Mouse (Mus musculus): ENCODE measurements at regions not wholly inside any gene's neighbourhood (a gene's known extent, or its start where the extent isn't known, plus 50 kb on each side); places are given as distances from the start of the nearest gene placed in this dataset.

DNA sequence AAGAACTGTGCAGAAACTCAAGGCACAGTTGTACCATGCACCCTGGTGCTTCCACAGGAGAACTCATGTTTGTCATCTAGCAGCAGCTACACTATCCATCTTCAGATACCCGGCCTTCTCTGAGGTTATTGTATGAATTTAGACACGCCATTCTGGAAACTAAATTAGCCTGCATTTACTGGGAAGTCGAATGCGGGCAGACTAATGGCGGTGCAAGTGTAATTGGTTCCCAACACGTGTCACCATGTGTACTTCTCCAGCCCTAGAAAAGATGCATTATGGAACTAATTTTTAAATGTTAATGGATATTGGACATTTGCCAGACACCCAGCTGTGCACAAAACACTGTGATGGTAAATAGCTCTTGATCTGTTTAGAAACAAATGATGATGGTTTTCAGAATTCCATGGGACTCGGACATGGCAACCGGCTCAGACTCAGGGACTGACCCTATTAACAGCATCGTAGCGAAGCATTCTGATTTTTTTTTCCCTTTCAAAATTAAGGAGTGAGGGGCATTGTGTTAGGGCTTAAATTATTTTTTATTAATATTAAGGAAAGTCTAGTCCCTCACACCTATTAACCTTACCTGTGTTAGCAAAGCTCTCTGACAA, 259.6 kb downstream of the Ptbp2 start:
- no peak overlapping the region for H3K4me2 ChIP-seq (ENCODE audit: low read depth, low read length)
- ATAC-seq (ENCODE audit: insufficient read depth, low FRiP score), result no peak
- no peaks in the 10 kb centered on the region for H3K27me3 ChIP-seq (ENCODE audit: control insufficient read depth, insufficient read depth, low read length)
- WGBS, result 46% methylated on average over 10 of the region's 10 CpGs
- no peak overlapping the region for H3K9ac ChIP-seq (ENCODE audit: low read length)
- H3K36me3 ChIP-seq (ENCODE audit: control insufficient read depth, insufficient read depth, low read length), result no peaks in the 10 kb centered on the region
- H3K4me3 ChIP-seq (replicated peaks; ENCODE audit: low read length), result no peak overlapping the region
- no peaks in the 10 kb centered on the region for H3K9me3 ChIP-seq (replicated peaks; ENCODE audit: control insufficient read depth, low read length)
- H3K4me1 ChIP-seq (ENCODE audit: control insufficient read depth, insufficient read depth, low read length), result no peaks in the 10 kb centered on the region
- no peak overlapping the region for H3K27ac ChIP-seq (ENCODE audit: low read length)

DNA sequence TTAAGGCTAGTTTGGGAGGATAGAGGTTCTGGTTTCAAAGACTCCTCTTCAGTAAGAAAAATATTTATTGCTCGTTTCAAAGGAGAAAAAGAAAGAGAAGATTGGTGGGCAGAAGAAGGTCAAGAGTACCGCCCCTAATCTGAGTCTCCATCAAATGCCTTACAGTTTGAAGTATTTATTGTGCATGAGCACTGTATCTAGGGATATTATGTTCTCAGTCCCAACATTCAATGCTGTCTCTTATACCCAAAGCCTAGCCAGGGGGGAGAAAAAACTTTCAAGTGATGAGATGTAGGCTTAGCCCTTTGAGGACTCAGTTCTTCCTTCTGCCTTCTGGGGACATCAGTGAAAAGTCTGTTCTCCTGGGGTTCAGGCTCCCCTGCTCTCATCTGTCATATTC, 271.7 kb downstream of the Ptbp2 start:
- H3K27me3 ChIP-seq (ENCODE audit: control insufficient read depth, insufficient read depth, low read length), result no peaks in the 10 kb centered on the region

DNA sequence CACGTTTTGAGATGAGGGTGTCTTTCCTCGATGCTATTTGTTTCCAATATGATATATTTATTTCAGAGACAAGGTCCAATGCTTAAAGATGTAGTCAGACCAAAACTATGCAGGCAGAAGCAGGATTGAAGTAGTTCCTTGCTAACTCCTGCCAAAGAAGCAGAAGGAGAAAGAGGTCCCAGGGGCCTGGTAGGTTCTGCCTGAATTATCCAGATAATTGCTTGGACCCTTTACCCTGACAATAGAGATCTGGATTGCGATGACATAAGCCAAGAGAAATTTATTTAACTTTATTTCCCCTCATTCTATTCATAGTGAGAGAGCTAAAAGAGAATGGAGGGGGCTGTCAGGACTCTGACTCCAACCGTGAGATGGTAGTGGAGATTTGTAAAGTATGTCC, 275.1 kb downstream of the Ptbp2 start:
- Histone ChIP-seq H3K4me1 (ENCODE audit: control insufficient read depth, insufficient read depth, low read length) (no peaks in the 10 kb centered on the region), H3K4me2 (ENCODE audit: low read depth, low read length) (no peak overlapping the region), H3K9me3 (replicated peaks; ENCODE audit: control insufficient read depth, low read length) (no peaks in the 10 kb centered on the region), H3K9ac (ENCODE audit: low read length) (no peak overlapping the region), H3K27ac (ENCODE audit: low read length) (no peak overlapping the region), H3K36me3 (ENCODE audit: control insufficient read depth, insufficient read depth, low read length) (no peaks in the 10 kb centered on the region), H3K27me3 (ENCODE audit: control insufficient read depth, insufficient read depth, low read length) (no peaks in the 10 kb centered on the region), H3K4me3 (replicated peaks; ENCODE audit: low read length) (no peak overlapping the region)
- ATAC-seq (ENCODE audit: insufficient read depth, low FRiP score), result no peak
- WGBS, result 35% methylated on average over 4 of the region's 4 CpGs

More for the DNA sequence above, 271.7 kb downstream of the Ptbp2 start:
- Histone ChIP-seq H3K4me2 (ENCODE audit: low read depth, low read length) (no peak overlapping the region), H3K9ac (ENCODE audit: low read length) (no peak overlapping the region), H3K27ac (ENCODE audit: low read length) (no peak overlapping the region), H3K9me3 (replicated peaks; ENCODE audit: control insufficient read depth, low read length) (no peaks in the 10 kb centered on the region), H3K4me1 (ENCODE audit: control insufficient read depth, insufficient read depth, low read length) (no peaks in the 10 kb centered on the region), H3K36me3 (ENCODE audit: control insufficient read depth, insufficient read depth, low read length) (no peaks in the 10 kb centered on the region), H3K4me3 (replicated peaks; ENCODE audit: low read length) (no peak overlapping the region)
- WGBS, result 72% methylated on average over 2 of the region's 2 CpGs
- no peak for ATAC-seq (ENCODE audit: insufficient read depth, low FRiP score)

DNA sequence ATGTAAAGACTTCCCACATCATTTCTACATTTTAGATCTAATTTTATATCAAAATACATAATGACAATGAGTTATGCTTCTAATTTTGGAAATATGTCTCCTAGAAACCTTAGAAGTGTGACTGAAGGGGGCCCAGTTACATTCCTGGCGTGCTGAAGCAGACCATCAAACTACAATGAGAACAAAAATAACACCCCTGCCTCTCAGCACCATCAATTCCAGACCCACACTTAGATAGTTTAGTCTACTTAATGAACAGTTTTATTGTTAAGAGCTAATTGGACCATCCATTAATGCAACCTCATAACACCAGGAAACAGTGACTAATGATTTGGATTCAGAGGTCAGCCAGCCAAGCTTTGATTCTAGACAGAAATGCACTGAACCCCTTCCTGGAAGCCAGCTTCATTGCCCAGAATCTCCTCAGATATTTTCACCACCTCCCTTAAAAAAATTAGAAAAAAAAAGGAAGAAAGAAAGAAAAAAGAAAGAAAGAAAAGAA, 280.7 kb downstream of the Ptbp2 start:
- H3K9me3 ChIP-seq (replicated peaks; ENCODE audit: control insufficient read depth, low read length), result no peaks in the 10 kb centered on the region
- WGBS, result 72% methylated on average over 1 of the region's 1 CpGs
- no peak for ATAC-seq (ENCODE audit: insufficient read depth, low FRiP score)
- H3K4me3 ChIP-seq (replicated peaks; ENCODE audit: low read length), result no peak overlapping the region
- no peaks in the 10 kb centered on the region for H3K4me1 ChIP-seq (ENCODE audit: control insufficient read depth, insufficient read depth, low read length)
- H3K27me3 ChIP-seq (ENCODE audit: control insufficient read depth, insufficient read depth, low read length), result no peaks in the 10 kb centered on the region
- no peaks in the 10 kb centered on the region for H3K36me3 ChIP-seq (ENCODE audit: control insufficient read depth, insufficient read depth, low read length)
- no peak overlapping the region for H3K4me2 ChIP-seq (ENCODE audit: low read depth, low read length)
- no peak overlapping the region for H3K27ac ChIP-seq (ENCODE audit: low read length)
- H3K9ac ChIP-seq (ENCODE audit: low read length), result no peak overlapping the region

DNA sequence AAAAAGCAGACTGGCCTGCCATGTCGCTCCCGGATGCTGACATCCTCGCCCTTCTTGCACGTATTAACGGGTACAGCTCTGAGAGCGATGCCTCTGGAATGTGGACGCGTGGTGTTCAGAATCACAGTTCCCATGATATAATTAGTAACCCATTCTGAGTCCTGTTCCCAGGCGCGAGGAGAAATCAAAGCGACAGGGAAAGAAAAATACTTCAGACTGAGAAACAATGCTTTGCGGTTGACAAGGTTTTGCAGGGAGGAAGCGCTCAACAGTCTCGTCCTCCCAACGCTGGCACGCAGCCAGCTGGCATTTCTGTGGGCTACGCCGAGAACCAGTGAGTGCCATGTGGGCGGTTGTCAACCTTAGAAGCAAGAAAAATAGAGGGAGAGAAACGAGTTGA, 285.6 kb downstream of the Ptbp2 start:
- Histone ChIP-seq H3K4me2 (ENCODE audit: low read depth, low read length) (peak overlapping the region; percentile 22; the same call in 1 of the 2 replicates), H3K9ac (ENCODE audit: low read length) (no peak overlapping the region), H3K4me3 (replicated peaks; ENCODE audit: low read length) (no peak overlapping the region), H3K27ac (ENCODE audit: low read length) (no peak overlapping the region), H3K4me1 (ENCODE audit: control insufficient read depth, insufficient read depth, low read length) (no peaks in the 10 kb centered on the region), H3K27me3 (ENCODE audit: control insufficient read depth, insufficient read depth, low read length) (no peaks in the 10 kb centered on the region), H3K9me3 (replicated peaks; ENCODE audit: control insufficient read depth, low read length) (no peaks in the 10 kb centered on the region), H3K36me3 (ENCODE audit: control insufficient read depth, insufficient read depth, low read length) (no peaks in the 10 kb centered on the region)
- WGBS, result 59% methylated on average over 20 of the region's 20 CpGs
- no peak for ATAC-seq (ENCODE audit: insufficient read depth, low FRiP score)

DNA sequence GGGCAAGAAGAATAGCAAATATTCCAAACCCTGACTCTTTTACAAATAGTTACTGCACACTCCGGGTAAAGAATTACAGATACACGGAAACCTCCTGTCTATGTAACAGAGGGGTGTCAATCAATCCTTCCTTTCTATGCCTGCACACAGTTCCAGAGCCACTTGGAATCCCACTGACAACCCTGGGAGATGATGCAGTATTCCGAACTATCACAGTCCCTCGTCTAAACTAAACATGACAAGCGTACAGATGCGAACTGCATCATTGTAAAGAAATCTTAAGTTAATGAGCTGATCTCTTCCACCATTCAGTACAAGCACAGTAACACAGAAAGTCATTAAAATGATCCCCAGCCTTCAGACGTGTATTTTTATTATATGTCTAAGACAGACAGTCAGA, 286.4 kb downstream of the Ptbp2 start:
- H3K4me1 ChIP-seq (ENCODE audit: control insufficient read depth, insufficient read depth, low read length), result no peaks in the 10 kb centered on the region
- ATAC-seq (ENCODE audit: insufficient read depth, low FRiP score), result no peak
- H3K27me3 ChIP-seq (ENCODE audit: control insufficient read depth, insufficient read depth, low read length), result no peaks in the 10 kb centered on the region
- no peak overlapping the region for H3K4me2 ChIP-seq (ENCODE audit: low read depth, low read length)
- H3K36me3 ChIP-seq (ENCODE audit: control insufficient read depth, insufficient read depth, low read length), result no peaks in the 10 kb centered on the region
- WGBS, result 67% methylated on average over 7 of the region's 7 CpGs
- H3K27ac ChIP-seq (ENCODE audit: low read length), result no peak overlapping the region
- no peak overlapping the region for H3K9ac ChIP-seq (ENCODE audit: low read length)
- no peak overlapping the region for H3K4me3 ChIP-seq (replicated peaks; ENCODE audit: low read length)
- H3K9me3 ChIP-seq (replicated peaks; ENCODE audit: control insufficient read depth, low read length), result no peaks in the 10 kb centered on the region

DNA sequence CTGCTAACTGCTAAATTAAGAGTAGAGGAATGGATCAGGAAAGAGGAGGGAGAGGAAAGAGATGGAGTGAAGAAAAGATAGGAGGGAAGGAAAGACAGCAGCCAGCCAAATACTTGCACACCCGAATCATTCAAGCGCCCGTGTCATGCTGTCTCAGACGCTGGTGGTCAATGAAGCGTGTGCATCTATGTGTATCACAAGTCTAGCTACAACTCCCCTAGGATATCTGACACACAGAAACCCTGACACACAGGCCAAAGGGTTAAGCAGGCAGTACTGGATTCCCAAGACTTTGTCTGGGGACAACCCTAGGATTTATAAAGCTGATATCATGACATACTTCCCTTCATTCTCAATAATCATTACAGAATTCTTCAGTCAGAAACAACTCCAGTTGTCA, 289.7 kb downstream of the Ptbp2 start:
- Histone ChIP-seq H3K4me3 (replicated peaks; ENCODE audit: low read length) (no peak overlapping the region), H3K4me1 (ENCODE audit: control insufficient read depth, insufficient read depth, low read length) (no peaks in the 10 kb centered on the region), H3K4me2 (ENCODE audit: low read depth, low read length) (no peak overlapping the region), H3K9me3 (replicated peaks; ENCODE audit: control insufficient read depth, low read length) (no peaks in the 10 kb centered on the region), H3K27ac (ENCODE audit: low read length) (no peak overlapping the region), H3K9ac (ENCODE audit: low read length) (no peak overlapping the region), H3K36me3 (ENCODE audit: control insufficient read depth, insufficient read depth, low read length) (no peaks in the 10 kb centered on the region), H3K27me3 (ENCODE audit: control insufficient read depth, insufficient read depth, low read length) (no peaks in the 10 kb centered on the region)
- 92% methylated on average over 5 of the region's 5 CpGs for WGBS
- no peak for ATAC-seq (ENCODE audit: insufficient read depth, low FRiP score)

DNA sequence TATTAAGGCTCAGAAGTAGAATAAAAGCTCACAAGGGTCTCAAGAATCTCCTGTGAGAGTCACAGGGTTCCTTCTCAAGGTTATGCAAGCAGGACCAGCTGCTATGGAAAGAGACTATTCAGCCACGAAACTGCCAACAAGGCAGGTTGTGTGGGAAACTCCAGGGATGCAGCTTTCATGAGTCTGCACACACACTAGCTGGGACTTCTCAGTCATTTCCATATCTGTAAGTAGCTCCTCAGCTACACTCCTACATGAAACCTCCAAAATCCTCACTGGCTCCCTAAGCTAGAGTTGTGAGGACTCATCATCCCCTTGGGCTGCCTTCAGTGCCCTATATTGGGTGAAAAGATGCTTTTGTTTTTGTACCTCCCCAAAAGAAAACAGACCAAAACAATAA, 291.6 kb downstream of the Ptbp2 start:
- no peak for ATAC-seq (ENCODE audit: insufficient read depth, low FRiP score)
- H3K4me1 ChIP-seq (ENCODE audit: control insufficient read depth, insufficient read depth, low read length), result no peaks in the 10 kb centered on the region
- H3K9ac ChIP-seq (ENCODE audit: low read length), result no peak overlapping the region
- 86% methylated on average over 1 of the region's 1 CpGs for WGBS
- no peak overlapping the region for H3K4me2 ChIP-seq (ENCODE audit: low read depth, low read length)
- no peaks in the 10 kb centered on the region for H3K9me3 ChIP-seq (replicated peaks; ENCODE audit: control insufficient read depth, low read length)
- no peaks in the 10 kb centered on the region for H3K27me3 ChIP-seq (ENCODE audit: control insufficient read depth, insufficient read depth, low read length)
- H3K27ac ChIP-seq (ENCODE audit: low read length), result no peak overlapping the region
- no peak overlapping the region for H3K4me3 ChIP-seq (replicated peaks; ENCODE audit: low read length)
- H3K36me3 ChIP-seq (ENCODE audit: control insufficient read depth, insufficient read depth, low read length), result no peaks in the 10 kb centered on the region

DNA sequence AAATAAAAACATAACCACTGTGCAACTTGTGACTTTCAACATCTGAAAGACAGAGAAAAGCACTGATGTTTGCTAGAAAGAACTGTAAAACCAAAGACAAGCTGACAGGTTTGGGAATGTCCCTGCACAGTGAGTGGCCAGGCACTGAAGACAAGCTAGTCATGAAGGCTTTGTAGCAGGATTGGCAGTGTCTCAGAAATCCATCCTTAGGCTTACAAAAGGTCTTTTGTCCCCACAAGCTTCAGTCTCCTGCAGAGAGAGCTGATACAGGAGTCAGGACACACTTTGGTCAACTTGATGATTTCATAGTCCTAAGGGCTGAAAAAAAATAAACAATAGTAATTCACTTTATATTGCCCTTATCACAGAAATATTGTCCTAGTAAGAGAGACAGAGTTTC, 294.9 kb downstream of the Ptbp2 start:
- no peak overlapping the region for H3K9ac ChIP-seq (ENCODE audit: low read length)
- H3K36me3 ChIP-seq (ENCODE audit: control insufficient read depth, insufficient read depth, low read length), result no peaks in the 10 kb centered on the region
- H3K4me2 ChIP-seq (ENCODE audit: low read depth, low read length), result no peak overlapping the region
- H3K9me3 ChIP-seq (replicated peaks; ENCODE audit: control insufficient read depth, low read length), result no peaks in the 10 kb centered on the region
- no peak overlapping the region for H3K27ac ChIP-seq (ENCODE audit: low read length)
- no peaks in the 10 kb centered on the region for H3K27me3 ChIP-seq (ENCODE audit: control insufficient read depth, insufficient read depth, low read length)
- no peak overlapping the region for H3K4me3 ChIP-seq (replicated peaks; ENCODE audit: low read length)
- no peak for ATAC-seq (ENCODE audit: insufficient read depth, low FRiP score)
- no peaks in the 10 kb centered on the region for H3K4me1 ChIP-seq (ENCODE audit: control insufficient read depth, insufficient read depth, low read length)
